36 mouse cellular contexts compared by ENCODE assay signal in the genomic region with DNA sequence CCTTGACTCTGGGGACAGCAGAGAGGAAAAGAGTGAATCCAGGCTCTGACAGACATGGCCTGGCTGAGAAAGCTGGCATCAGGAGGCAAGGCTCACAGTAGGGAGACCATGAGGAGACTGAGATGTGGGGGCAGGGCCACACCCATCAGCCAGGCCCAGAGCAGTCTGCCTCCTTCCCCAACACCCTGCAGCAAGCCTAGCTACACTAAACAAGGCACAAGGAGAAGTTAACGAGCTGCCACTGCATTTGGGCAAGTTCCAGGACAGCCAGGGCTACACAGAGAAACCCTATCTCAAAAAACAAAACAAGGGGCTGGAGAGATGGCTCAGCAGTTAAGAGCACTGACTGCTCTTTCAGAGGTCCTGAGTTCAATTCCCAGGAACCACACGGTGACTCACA. TPM values are rescaled to one million over a fixed set of nuclear protein-coding genes. Genes with fewer than 3 reads are reported as not detected.
DNase-seq lines count a peak whose midpoint lies in the region; ATAC-seq and TF ChIP-seq lines count a peak whose summit lies in the region.
"Had no signal": no experiment of that assay in that cellular context is flagged by ENCODE, and none has a peak within 500 bp of the region (broad histone marks: within the 10 kb centered on the region; RNA-seq: fewer than 3 reads in every experiment).

No protein-coding gene starts in this region.

- H3K36me3 ChIP-seq in lung, postnatal 0 days (ENCODE audit: insufficient read depth, low read length), result no peaks in the 10 kb centered on the region
- H3K36me3 ChIP-seq in liver, embryonic 13.5 days, result no peaks in the 10 kb centered on the region
- H3K36me3 ChIP-seq: hindbrain, embryonic 10.5 days; limb, embryonic 12.5 days; midbrain, embryonic 15.5 days had no signal

- no peaks in the 10 kb centered on the region for H3K4me1 ChIP-seq in lung, postnatal 0 days (ENCODE audit: insufficient read depth, low read depth, low read length)
- H3K4me1 ChIP-seq in lung, adult 2 months (ENCODE audit: control insufficient read depth, insufficient read depth, low read length), result no peaks in the 10 kb centered on the region
- peaks cover 90% of the 10 kb centered on the region for H3K4me1 ChIP-seq in liver, embryonic 13.5 days (replicated peaks)
- H3K4me1 ChIP-seq: forebrain, embryonic 13.5 days; limb, embryonic 12.5 days; midbrain, embryonic 15.5 days had no signal

- no peak for TF ChIP-seq EP300 in lung, postnatal 0 days (IDR thresholded peaks at IDR 0.05)

- no peak for TF ChIP-seq POLR2A in lung, adult 2 months (IDR thresholded peaks at IDR 0.05; ENCODE audit: borderline replicate concordance, extremely low read depth, low read depth, low read length)

- H3K4me3 ChIP-seq in lung, postnatal 0 days (ENCODE audit: low read depth, low read length), result no peak overlapping the region
- no peak overlapping the region for H3K4me3 ChIP-seq in lung, adult 2 months (replicated peaks; ENCODE audit: extremely low read depth, low read depth, low read length)
- H3K4me3 ChIP-seq in liver, embryonic 13.5 days (replicated peaks), result no peak overlapping the region
- H3K4me3 ChIP-seq: forebrain, embryonic 13.5 days; hindbrain, embryonic 10.5 days; limb, embryonic 12.5 days; megakaryocyte, embryonic 14.5 days; midbrain, embryonic 15.5 days had no signal

- no peaks in the 10 kb centered on the region for H3K27me3 ChIP-seq in lung, postnatal 0 days (replicated peaks; ENCODE audit: insufficient read depth, low read length)
- no peaks in the 10 kb centered on the region for H3K27me3 ChIP-seq in liver, embryonic 13.5 days
- H3K27me3 ChIP-seq: forebrain, embryonic 13.5 days; limb, embryonic 12.5 days; megakaryocyte, embryonic 14.5 days; midbrain, embryonic 15.5 days had no signal

- ATAC-seq in lung, postnatal 0 days, result peak; percentile 34; the same call in 1 of the 2 replicates
- ATAC-seq in liver, embryonic 13.5 days (ENCODE audit: low read depth), result peak; percentile 38
- peak; percentile 46 for ATAC-seq in megakaryocyte-erythroid progenitor cell, adult 5-6 weeks (replicated peaks; ENCODE audit: low FRiP score, low TSS enrichment, poor library complexity, severe bottlenecking)
- ATAC-seq: forebrain, embryonic 13.5 days; hindbrain, embryonic 16.5 days; midbrain, embryonic 15.5 days had no signal

- no peak overlapping the region for H3K4me2 ChIP-seq in lung, postnatal 0 days (replicated peaks; ENCODE audit: low read depth, low read length)
- no peak overlapping the region for H3K4me2 ChIP-seq in liver, embryonic 13.5 days
- H3K4me2 ChIP-seq: forebrain, embryonic 13.5 days; limb, embryonic 12.5 days; lung, embryonic 14.5 days; midbrain, embryonic 15.5 days had no signal

- no peak overlapping the region for H3K27ac ChIP-seq in lung, postnatal 0 days (ENCODE audit: low read length)
- peak overlapping the region; percentile 94; the same call in 1 of the 2 replicates for H3K27ac ChIP-seq in liver, embryonic 13.5 days
- H3K27ac ChIP-seq: forebrain, embryonic 13.5 days; hindbrain, embryonic 10.5 days; kidney, postnatal 0 days; limb, embryonic 12.5 days; midbrain, embryonic 15.5 days had no signal

- DNase-seq in lung, postnatal 0 days (ENCODE audit: low spot score), result no peak
- no peak for DNase-seq in lung, adult 2 months
- peak; percentile 83 for DNase-seq in MEL-GATA-1-ER (ENCODE audit: extremely low read depth, low read depth)
- no peak for DNase-seq in liver, embryonic 13.5 days
- DNase-seq in layer of hippocampus, adult 11-12 months (ENCODE audit: low spot score), result no peak
- DNase-seq in right cerebral cortex, postnatal 36 days (ENCODE audit: low spot score in 2 of 2), result no peak
- DNase-seq: adrenal gland, postnatal 25 days; B cell, adult 2 months; cerebellum, adult 18-20 months; cerebellum, postnatal 14 days; gastrocnemius, postnatal 10 days; heart, postnatal 14 days; kidney, adult 18-20 months; lung, embryonic 14.5 days; lung, postnatal 36 days; right cerebral cortex, adult 18-20 months; right cerebral cortex, postnatal 4 days; thymus, postnatal 4 days had no signal

- H3K9me3 ChIP-seq in lung, postnatal 0 days (ENCODE audit: low read length), result no peaks in the 10 kb centered on the region
- no peaks in the 10 kb centered on the region for H3K9me3 ChIP-seq in liver, embryonic 13.5 days (replicated peaks)
- H3K9me3 ChIP-seq: forebrain, embryonic 13.5 days; hindbrain, embryonic 10.5 days; limb, embryonic 12.5 days; megakaryocyte, embryonic 14.5 days; midbrain, embryonic 15.5 days had no signal

- H3K9ac ChIP-seq in lung, postnatal 0 days (replicated peaks; ENCODE audit: low read depth), result no peak overlapping the region
- peak overlapping the region; percentile 12; the same call in 1 of the 2 replicates for H3K9ac ChIP-seq in liver, embryonic 13.5 days
- H3K9ac ChIP-seq: forebrain, embryonic 13.5 days; limb, embryonic 12.5 days; lung, embryonic 14.5 days; midbrain, embryonic 15.5 days had no signal

- TF ChIP-seq CTCF in lung, postnatal 0 days (IDR thresholded peaks at IDR 0.05), result no peak
- TF ChIP-seq CTCF in lung, adult 2 months (IDR thresholded peaks at IDR 0.05; ENCODE audit: insufficient read depth, low read length), result no peak

- 30% methylated on average over 2 of the region's 2 CpGs for WGBS in lung, postnatal 0 days
- 39% methylated on average over 2 of the region's 2 CpGs for WGBS in lung, adult 2 months
- WGBS in liver, embryonic 13.5 days (ENCODE audit: insufficient replicate concordance), result 29% methylated on average over 2 of the region's 2 CpGs

RNA-seq across cellular contexts. Expression of gene Spn, which starts 4.6 kb away (rescaled TPM):
- 0.73 and 0.83 TPM in 2 replicates for polyA plus RNA-seq in lung, postnatal 0 days (2015; fragmentation: Nextera tagmentation; extraction: Ambion mirVana)
- polyA plus RNA-seq in lung, adult 2 months (2012; rRNA removed), result 11.8 and 13.2 TPM in 2 replicates
- polyA plus RNA-seq in liver, embryonic 13.5 days (2015; fragmentation: Nextera tagmentation; extraction: Ambion mirVana), result 8.2 and 8.7 TPM in 2 replicates
- 134 and 142 TPM in 2 replicates for total RNA-seq in megakaryocyte-erythroid progenitor cell, adult 5-6 weeks (2014; fragmentation: Nextera tagmentation)
- 294 and 351 TPM in 2 replicates for total RNA-seq in megakaryocyte-erythroid progenitor cell, adult 5-6 weeks (2017)
- polyA plus RNA-seq: hindbrain, embryonic 10.5 days; hindbrain, embryonic 16.5 days; limb, embryonic 12.5 days; lung, embryonic 14.5 days had no signal

RNA-seq across cellular contexts. Expression of gene Qprt, which starts 20.2 kb away (rescaled TPM):
- polyA plus RNA-seq in lung, postnatal 0 days (2015; fragmentation: Nextera tagmentation; extraction: Ambion mirVana), result 0.14 and 0.21 TPM in 2 replicates
- 0.57 and 0.93 TPM in 2 replicates for polyA plus RNA-seq in lung, adult 2 months (2012; rRNA removed)
- 44.4 and 49.1 TPM in 2 replicates for polyA plus RNA-seq in liver, embryonic 13.5 days (2015; fragmentation: Nextera tagmentation; extraction: Ambion mirVana)
- 4.4 and 8.2 TPM in 2 replicates for total RNA-seq in megakaryocyte-erythroid progenitor cell, adult 5-6 weeks (2014; fragmentation: Nextera tagmentation)
- total RNA-seq in megakaryocyte-erythroid progenitor cell, adult 5-6 weeks (2017), result 1.7 and 5.3 TPM in 2 replicates
- total RNA-seq: heart, adult 8-10 months; heart, postnatal 14 days had no signal

RNA-seq across cellular contexts. Expression of gene AI467606, which starts 51.1 kb away (rescaled TPM):
- polyA plus RNA-seq in lung, postnatal 0 days (2015; fragmentation: Nextera tagmentation; extraction: Ambion mirVana), result 14.6 and 16.0 TPM in 2 replicates
- 45.0 and 49.9 TPM in 2 replicates for polyA plus RNA-seq in lung, adult 2 months (2012; rRNA removed)
- polyA plus RNA-seq in liver, embryonic 13.5 days (2015; fragmentation: Nextera tagmentation; extraction: Ambion mirVana), result 7.0 and 7.3 TPM in 2 replicates
- 17.6 and 18.5 TPM in 2 replicates for total RNA-seq in megakaryocyte-erythroid progenitor cell, adult 5-6 weeks (2014; fragmentation: Nextera tagmentation)
- total RNA-seq in megakaryocyte-erythroid progenitor cell, adult 5-6 weeks (2017), result 14.2 and 17.9 TPM in 2 replicates

RNA-seq across cellular contexts. Expression of gene Cd2bp2, which starts 53.6 kb away (rescaled TPM):
- polyA plus RNA-seq in lung, postnatal 0 days (2015; fragmentation: Nextera tagmentation; extraction: Ambion mirVana), result 28.4 and 29.6 TPM in 2 replicates
- polyA plus RNA-seq in lung, adult 2 months (2012; rRNA removed), result 20.7 and 31.0 TPM in 2 replicates
- polyA plus RNA-seq in liver, embryonic 13.5 days (2015; fragmentation: Nextera tagmentation; extraction: Ambion mirVana), result 27.1 and 32.1 TPM in 2 replicates
- 49.6 and 54.8 TPM in 2 replicates for total RNA-seq in megakaryocyte-erythroid progenitor cell, adult 5-6 weeks (2014; fragmentation: Nextera tagmentation)
- total RNA-seq in megakaryocyte-erythroid progenitor cell, adult 5-6 weeks (2017), result 51.8 and 63.3 TPM in 2 replicates

RNA-seq across cellular contexts. Expression of gene Zg16, which starts 55.1 kb away (rescaled TPM):
- 0.20 and 0.30 TPM in 2 replicates for polyA plus RNA-seq in lung, postnatal 0 days (2015; fragmentation: Nextera tagmentation; extraction: Ambion mirVana)
- 0.37 and 19.0 TPM in 2 replicates for polyA plus RNA-seq in lung, adult 2 months (2012; rRNA removed)
- polyA plus RNA-seq in liver, embryonic 13.5 days (2015; fragmentation: Nextera tagmentation; extraction: Ambion mirVana), result not detected in 2 replicates
- total RNA-seq in megakaryocyte-erythroid progenitor cell, adult 5-6 weeks (2014; fragmentation: Nextera tagmentation), result 61.9 and 97.7 TPM in 2 replicates
- 27.8 and 47.2 TPM in 2 replicates for total RNA-seq in megakaryocyte-erythroid progenitor cell, adult 5-6 weeks (2017)
- total RNA-seq: adrenal gland, adult 18-20 months; adrenal gland, postnatal 25 days; gastrocnemius, postnatal 10 days; heart, adult 8-10 months; heart, postnatal 14 days; layer of hippocampus, adult 18-20 months; layer of hippocampus, postnatal 10 days; left cerebral cortex, adult 18-20 months; left cerebral cortex, postnatal 14 days; neutrophil, adult 5-6 weeks had no signal
- polyA plus RNA-seq: forebrain, embryonic 13.5 days; heart, embryonic 14.5 days; hindbrain, embryonic 10.5 days; hindbrain, embryonic 16.5 days; kidney, postnatal 0 days; limb, embryonic 12.5 days; lung, embryonic 14.5 days; midbrain, embryonic 15.5 days; neural tube, embryonic 11.5 days; stomach, embryonic 14.5 days had no signal

Comparison
In these comparisons a context has a peak if more than half of its experiments do, and no peak if none do; other contexts are left out.
1. RNA of gene Qprt, which starts 20.2 kb away (polyA plus RNA-seq): 44.4 to 49.1 TPM in liver, embryonic 13.5 days; 0.57 to 0.93 TPM in lung, adult 2 months and 0.14 to 0.21 TPM in lung, postnatal 0 days; every median in the first group is over 10 times any median in the second.
2. Peak in every context shown above with its lines, with median percentiles within 50 percentile points of each other: ATAC-seq.